Mouse (Mus musculus) forebrain, embryonic 14.5 days (tissue): ENCODE results near the gene Hnrnpl. TPM values are rescaled to one million over a fixed set of nuclear protein-coding genes. Genes with fewer than 3 reads are reported as not detected.

ENCODE experiments used
- ATAC-seq: fragments of 200-750 bp; cut with Nextera tagmentation; 2 replicates; pipeline ENCODE4 v1.8.0; 2017; ENCODE audit warnings: mild to moderate bottlenecking, moderate library complexity
- DNase-seq: peaks from one replicate; pipeline ENCODE4 v3.0.0-alpha.2; 2015; ENCODE audit warnings: low spot score
- H3K27ac ChIP-seq: fragments of 300-500 bp; sonication (generic); 2 replicates; pipeline ENCODE4 v1.5.1; 2014; ENCODE audit warnings: low read depth, mild to moderate bottlenecking, control low read depth, low read length, moderate library complexity
- H3K27me3 ChIP-seq: fragments of 300-500 bp; sonication (generic); replicated peaks from 2 replicates; pipeline ENCODE4 v1.6.1; 2014; ENCODE audit warnings: low read length, control low read depth, mixed read lengths; ENCODE audit not compliant: control insufficient read depth, insufficient read depth
- H3K36me3 ChIP-seq: fragments of 300-500 bp; sonication (generic); 2 replicates; pipeline ENCODE4 v1.6.1; 2014; ENCODE audit warnings: low read length, control low read depth; ENCODE audit not compliant: control insufficient read depth, insufficient read depth
- H3K4me1 ChIP-seq: fragments of 300-500 bp; sonication (generic); 2 replicates; pipeline ENCODE4 v1.6.1; 2014; ENCODE audit warnings: antibody characterized with exemption, low read length, control low read depth; ENCODE audit not compliant: control insufficient read depth, insufficient read depth
- H3K4me2 ChIP-seq: fragments of 300-500 bp; sonication (generic); 2 replicates; pipeline ENCODE4 v1.6.1; 2014; ENCODE audit warnings: mild to moderate bottlenecking, control low read depth, low read length
- H3K4me3 ChIP-seq: fragments of 300-500 bp; sonication (generic); 2 replicates; pipeline ENCODE4 v1.5.1; 2014; ENCODE audit warnings: low read depth, low read length, control low read depth
- H3K9ac ChIP-seq: fragments of 300-500 bp; sonication (generic); 2 replicates; pipeline ENCODE4 v1.6.1; 2014; ENCODE audit warnings: mild to moderate bottlenecking, low read length, control low read depth, moderate library complexity
- H3K9me3 ChIP-seq: fragments of 300-500 bp; sonication (generic); replicated peaks from 2 replicates; pipeline ENCODE4 v1.6.1; 2016; ENCODE audit warnings: low read length, control low read depth, mixed read lengths; ENCODE audit not compliant: control insufficient read depth
- WGBS: fragments of 180-500 bp; shearing (Covaris S2); extraction: QIAGEN DNeasy Blood & Tissue Kit; methylation state at CpG from one replicate; pipeline ENCODE4 v1.1.7; 2014; 5-methylcytosine and 5-hydroxymethylcytosine counted together
- polyA plus RNA-seq: library from polyadenylated mRNA; unstranded; fragments of >200 nt; fragmentation: Nextera tagmentation; extraction: Ambion mirVana; gene quantifications from 2 replicates; pipeline ENCODE4 v1.2.1, GENCODE M21; 2014

Hnrnpl gene
- polyA plus RNA-seq, 1 experiment from 2014 or later, result 190 TPM

- no peak for ATAC-seq
- no peaks in the 10 kb centered on the region for H3K27me3 ChIP-seq
- no peaks in the 10 kb centered on the region for H3K9me3 ChIP-seq
- H3K4me1 ChIP-seq, result peaks cover 9% of the 10 kb centered on the region
- peak overlapping the region; percentile 39 for H3K4me3 ChIP-seq
- WGBS, result 61% methylated on average over 11 of the region's 11 CpGs
- peaks cover 38% of the 10 kb centered on the region for H3K36me3 ChIP-seq
- peak overlapping the region; percentile 66 for H3K9ac ChIP-seq
- peak overlapping the region; percentile 21; the same call in 1 of the 2 replicates for H3K27ac ChIP-seq
- peak overlapping the region; percentile 69 for H3K4me2 ChIP-seq
- DNase-seq, result no peak
Observed at GRCm38 (mm10) chr7:28825686-28826401, 17.5 kb downstream of the Hnrnpl start.

GRCm38 (mm10) chr7:28826402-28826772 lies 18.0 kb downstream of the Hnrnpl start:
- H3K27ac ChIP-seq, result no peak overlapping the region
- no peak for DNase-seq
- no peak overlapping the region for H3K9ac ChIP-seq
- peaks cover 35% of the 10 kb centered on the region for H3K36me3 ChIP-seq
- peaks cover 9% of the 10 kb centered on the region for H3K4me1 ChIP-seq
- WGBS, result 92% methylated on average over 7 of the region's 7 CpGs
- no peaks in the 10 kb centered on the region for H3K27me3 ChIP-seq
- no peaks in the 10 kb centered on the region for H3K9me3 ChIP-seq
- H3K4me2 ChIP-seq, result no peak overlapping the region
- H3K4me3 ChIP-seq, result no peak overlapping the region
- ATAC-seq, result no peak

- H3K9me3 ChIP-seq, result no peaks in the 10 kb centered on the region
- peaks cover 9% of the 10 kb centered on the region for H3K4me1 ChIP-seq
- H3K36me3 ChIP-seq, result peaks cover 33% of the 10 kb centered on the region
- no peak overlapping the region for H3K27ac ChIP-seq
- 42% methylated on average over 3 of the region's 3 CpGs for WGBS
- DNase-seq (peak; percentile 83), ATAC-seq (no peak)
- no peak overlapping the region for H3K4me2 ChIP-seq
- H3K4me3 ChIP-seq, result no peak overlapping the region
- H3K9ac ChIP-seq, result no peak overlapping the region
- H3K27me3 ChIP-seq, result no peaks in the 10 kb centered on the region
Observed at GRCm38 (mm10) chr7:28827338-28827737, 19.0 kb downstream of the Hnrnpl start.

DNA sequence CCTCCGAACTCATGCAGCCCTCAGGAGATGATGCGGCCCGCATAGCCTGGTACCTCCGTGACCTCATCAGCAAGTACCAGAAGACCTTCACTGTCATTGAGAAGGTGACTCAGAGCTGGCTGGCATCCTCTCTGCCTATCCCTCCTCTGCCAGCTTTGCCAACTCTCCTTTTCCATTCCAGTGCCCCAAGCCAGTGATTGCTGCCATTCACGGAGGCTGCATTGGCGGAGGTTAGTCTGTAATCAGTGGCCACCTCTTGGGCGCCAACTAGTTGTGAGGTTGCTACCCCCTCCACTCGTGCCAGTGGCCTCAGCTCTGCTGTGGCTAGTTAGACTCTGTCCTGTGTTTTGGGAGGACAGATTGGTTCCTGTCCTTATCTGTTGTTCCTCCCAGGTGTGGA lies 21.5 kb downstream of the Hnrnpl start:
- WGBS, result 95% methylated on average over 8 of the region's 8 CpGs
- peaks cover 21% of the 10 kb centered on the region; the same call in 1 of the 2 replicates for H3K36me3 ChIP-seq
- H3K4me3 ChIP-seq, result no peak overlapping the region
- DNase-seq, result no peak
- ATAC-seq, result no peak
- peaks cover 5% of the 10 kb centered on the region; the same call in 1 of the 2 replicates for H3K4me1 ChIP-seq
- no peaks in the 10 kb centered on the region for H3K9me3 ChIP-seq
- H3K27ac ChIP-seq, result no peak overlapping the region
- H3K9ac ChIP-seq, result no peak overlapping the region
- H3K27me3 ChIP-seq, result no peaks in the 10 kb centered on the region
- no peak overlapping the region for H3K4me2 ChIP-seq

DNA sequence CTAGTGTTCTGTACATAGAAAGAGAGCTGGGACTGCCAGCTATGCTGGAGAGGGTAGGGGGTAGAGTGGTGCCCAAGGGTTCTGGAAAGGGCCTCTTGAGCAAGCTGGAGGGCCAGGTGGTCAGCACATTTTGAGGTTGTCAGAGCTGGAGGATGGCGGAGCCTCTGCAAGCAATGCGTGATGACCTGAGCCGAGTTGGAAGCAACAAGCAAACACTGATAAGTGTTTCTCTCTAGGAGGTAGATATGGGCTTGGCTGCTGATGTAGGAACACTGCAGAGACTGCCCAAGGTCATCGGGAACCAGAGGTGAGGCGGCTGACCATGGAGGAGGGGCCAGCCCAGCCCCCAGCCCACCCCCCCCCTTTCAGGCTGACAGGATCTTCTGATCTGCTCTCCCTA lies 22.6 kb downstream of the Hnrnpl start:
- Histone ChIP-seq H3K9me3 (no peaks in the 10 kb centered on the region), H3K4me1 (no peaks in the 10 kb centered on the region), H3K4me2 (no peak overlapping the region), H3K4me3 (no peak overlapping the region), H3K9ac (no peak overlapping the region), H3K27ac (no peak overlapping the region), H3K27me3 (no peaks in the 10 kb centered on the region), H3K36me3 (peaks cover 21% of the 10 kb centered on the region; the same call in 1 of the 2 replicates)
- DNase-seq, result no peak
- 93% methylated on average over 5 of the region's 5 CpGs for WGBS
- no peak for ATAC-seq

DNA sequence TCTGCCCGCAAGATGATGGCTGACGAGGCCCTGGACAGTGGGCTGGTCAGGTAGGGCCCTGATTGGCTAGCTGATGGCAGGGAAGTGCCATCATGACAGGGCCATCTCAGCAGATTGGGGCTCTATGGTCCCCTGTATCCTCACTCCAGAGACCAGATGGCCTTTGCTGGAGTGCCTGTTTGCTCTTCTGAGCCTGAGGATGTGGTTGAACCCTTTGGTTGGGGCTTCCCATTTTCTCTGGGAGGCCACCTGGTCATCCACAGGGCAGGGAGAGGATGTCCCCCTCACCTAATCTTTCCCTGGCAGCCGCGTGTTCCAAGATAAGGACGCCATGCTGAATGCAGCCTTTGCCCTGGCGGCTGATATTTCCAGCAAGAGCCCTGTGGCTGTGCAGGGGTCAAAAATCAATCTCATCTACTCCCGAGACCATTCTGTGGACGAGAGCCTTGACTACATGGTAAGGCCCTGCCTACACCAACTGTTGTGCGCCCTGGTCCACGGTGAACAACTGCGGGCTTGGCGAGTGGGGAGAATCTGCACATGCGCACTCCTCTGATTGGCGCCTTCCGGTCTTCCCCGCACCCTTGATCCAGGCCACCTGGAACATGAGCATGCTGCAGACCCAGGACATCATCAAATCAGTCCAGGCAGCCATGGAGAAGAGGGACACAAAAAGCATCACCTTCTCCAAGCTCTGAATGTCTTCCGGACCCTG lies 23.2 kb downstream of the Hnrnpl start:
- no peak for DNase-seq
- peaks cover 21% of the 10 kb centered on the region; the same call in 1 of the 2 replicates for H3K36me3 ChIP-seq
- no peaks in the 10 kb centered on the region for H3K27me3 ChIP-seq
- H3K4me3 ChIP-seq, result no peak overlapping the region
- no peak overlapping the region for H3K4me2 ChIP-seq
- H3K9ac ChIP-seq, result no peak overlapping the region
- H3K9me3 ChIP-seq, result no peaks in the 10 kb centered on the region
- 93% methylated on average over 17 of the region's 17 CpGs for WGBS
- ATAC-seq, result no peak
- H3K27ac ChIP-seq, result no peak overlapping the region
- no peaks in the 10 kb centered on the region for H3K4me1 ChIP-seq

- no peak overlapping the region for H3K9ac ChIP-seq
- H3K36me3 ChIP-seq, result peaks cover 21% of the 10 kb centered on the region; the same call in 1 of the 2 replicates
- H3K4me2 ChIP-seq, result no peak overlapping the region
- H3K4me1 ChIP-seq, result no peaks in the 10 kb centered on the region
- no peaks in the 10 kb centered on the region for H3K27me3 ChIP-seq
- H3K4me3 ChIP-seq, result no peak overlapping the region
- DNase-seq, result no peak
- ATAC-seq, result no peak
- WGBS, result 77% methylated on average over 6 of the region's 6 CpGs
- H3K27ac ChIP-seq, result no peak overlapping the region
- H3K9me3 ChIP-seq, result no peaks in the 10 kb centered on the region
Observed at GRCm38 (mm10) chr7:28832137-28832536, 23.8 kb downstream of the Hnrnpl start.

GRCm38 (mm10) chr7:28833723-28834347 lies 25.5 kb downstream of the Hnrnpl start, which contains the start of gene Lgals4:
Lgals4 (plus strand) TSS chr7:28833854.
- Histone ChIP-seq H3K27ac (no peak within 1 kb of the TSS), H3K9ac (no peak within 1 kb of the TSS), H3K9me3 (no peaks in the 10 kb centered on the region), H3K4me2 (no peak within 1 kb of the TSS), H3K4me1 (no peaks in the 10 kb centered on the region), H3K27me3 (no peaks in the 10 kb centered on the region), H3K36me3 (peaks cover 21% of the 10 kb centered on the region; the same call in 1 of the 2 replicates), H3K4me3 (no peak within 1 kb of the TSS)
- WGBS, result 89% methylated on average over 6 of the region's 6 CpGs
- DNase-seq (no peak), ATAC-seq (no peak)
